Mouse (Mus musculus): ENCODE measurements around the gene Camk2b.
"Not testable (repeated sequence)": the region's sequence is repeated elsewhere in the genome, so short reads cannot be mapped to it uniquely, and the experiment has no call there.

Camk2b gene

GRCm38 (mm10) chr11:6066176-6066575 is at the start of gene Camk2b:
TSS of gene Camk2b (minus strand) at chr11:6066362.
- no peak for DNase-seq (ENCODE audit: low spot score in 2 of 2)

GRCm38 (mm10) chr11:6111734-6112484 is 45.7 kb upstream of the Camk2b start:
- no peak for DNase-seq (ENCODE audit: low spot score in 2 of 2)

GRCm38 (mm10) chr11:6109990-6110389 is 43.8 kb upstream of the Camk2b start:
- peak; percentile 24 to 51 for DNase-seq (ENCODE audit: low spot score in 2 of 2)

- no peak for DNase-seq (ENCODE audit: low spot score in 2 of 2)
These were observed 42.1 kb upstream of the Camk2b start for GRCm38 (mm10) chr11:6108296-6108695.

- no peak for DNase-seq (ENCODE audit: low spot score in 2 of 2)
These were observed 41.6 kb upstream of the Camk2b start for GRCm38 (mm10) chr11:6107722-6108121.

- no peak for DNase-seq (ENCODE audit: low spot score in 2 of 2)
These were observed 38.6 kb upstream of the Camk2b start for GRCm38 (mm10) chr11:6104734-6105133.

- DNase-seq (ENCODE audit: low spot score in 2 of 2): not testable (repeated sequence)
These were observed 30.5 kb upstream of the Camk2b start for GRCm38 (mm10) chr11:6096637-6097036.

- DNase-seq (ENCODE audit: low spot score in 2 of 2): peak; percentile 63 to 75
These were observed 20.8 kb upstream of the Camk2b start for GRCm38 (mm10) chr11:6086991-6087390.

- no peak for DNase-seq (ENCODE audit: low spot score in 2 of 2)
These were observed 12.6 kb upstream of the Camk2b start for GRCm38 (mm10) chr11:6078737-6079136.

GRCm38 (mm10) chr11:6075618-6076066 is 9.5 kb upstream of the Camk2b start:
- no peak for DNase-seq (ENCODE audit: low spot score in 2 of 2)

GRCm38 (mm10) chr11:6068181-6068957 is 2.2 kb upstream of the Camk2b start:
- DNase-seq (ENCODE audit: low spot score in 2 of 2): peak in 1 of 2 experiments; percentile 61

- no peak for DNase-seq (ENCODE audit: low spot score in 2 of 2)
These were observed 998 bp upstream of the Camk2b start for GRCm38 (mm10) chr11:6067160-6067559.

- peak; percentile 64 to 77 for DNase-seq (ENCODE audit: low spot score in 2 of 2)
These were observed 526 bp downstream of the Camk2b start for GRCm38 (mm10) chr11:6065551-6066121.

- no peak for DNase-seq (ENCODE audit: low spot score in 2 of 2)
These were observed 1.1 kb downstream of the Camk2b start for GRCm38 (mm10) chr11:6065046-6065521.

- peak; percentile 60 to 70 for DNase-seq (ENCODE audit: low spot score in 2 of 2)
These were observed 1.7 kb downstream of the Camk2b start for GRCm38 (mm10) chr11:6064215-6065045.

- DNase-seq (ENCODE audit: low spot score in 2 of 2): no peak
These were observed 2.5 kb downstream of the Camk2b start for GRCm38 (mm10) chr11:6063501-6064214.

- no peak for DNase-seq (ENCODE audit: low spot score in 2 of 2)
These were observed 3.1 kb downstream of the Camk2b start for GRCm38 (mm10) chr11:6063065-6063464.

GRCm38 (mm10) chr11:6062329-6062728 is 3.8 kb downstream of the Camk2b start:
- no peak for DNase-seq (ENCODE audit: low spot score in 2 of 2)

GRCm38 (mm10) chr11:6061891-6062290 is 4.3 kb downstream of the Camk2b start:
- DNase-seq (ENCODE audit: low spot score in 2 of 2): no peak

- DNase-seq (ENCODE audit: low spot score in 2 of 2): no peak
These were observed 7.0 kb downstream of the Camk2b start for GRCm38 (mm10) chr11:6059162-6059561.

- DNase-seq (ENCODE audit: low spot score in 2 of 2): no peak
These were observed 12.8 kb downstream of the Camk2b start for GRCm38 (mm10) chr11:6053386-6053785.

Measured in frontal cortex, postnatal 36 days (tissue).